Mouse (Mus musculus): Measurements from ENCODE around the gene Igf2bp3.
A peak's percentile ranks its signal among the peaks of the same experiment; 100 is the strongest.

Gene Igf2bp3

GRCm38 (mm10) chr6:49077894-49078293 is 136.9 kb downstream of the Igf2bp3 start:
- no peak for DNase-seq (ENCODE audit: low read depth, low spot score)

GRCm38 (mm10) chr6:49074117-49074490 is 140.7 kb downstream of the Igf2bp3 start:
- no peak for DNase-seq (ENCODE audit: low read depth, low spot score)

- DNase-seq (ENCODE audit: low read depth, low spot score) = peak; percentile 84
Measured at GRCm38 (mm10) chr6:49073304-49074116, 141.2 kb downstream of the Igf2bp3 start, which contains the start of gene Malsu1. Gene Malsu1, plus strand, starts transcription at chr6:49073795.

- no peak for DNase-seq (ENCODE audit: low read depth, low spot score)
Measured at GRCm38 (mm10) chr6:49068361-49068760, 146.4 kb downstream of the Igf2bp3 start.

GRCm38 (mm10) chr6:49057053-49058021 is 157.4 kb downstream of the Igf2bp3 start:
- no peak for DNase-seq (ENCODE audit: low read depth, low spot score)

- DNase-seq (ENCODE audit: low read depth, low spot score) = no peak
Measured at GRCm38 (mm10) chr6:49056009-49056408, 158.7 kb downstream of the Igf2bp3 start.

GRCm38 (mm10) chr6:49055256-49055733 is 159.5 kb downstream of the Igf2bp3 start:
- DNase-seq (ENCODE audit: low read depth, low spot score) = no peak

- DNase-seq (ENCODE audit: low read depth, low spot score) = no peak
Measured at GRCm38 (mm10) chr6:49052191-49052590, 162.6 kb downstream of the Igf2bp3 start.

GRCm38 (mm10) chr6:49050677-49051410 is 163.9 kb downstream of the Igf2bp3 start:
- DNase-seq (ENCODE audit: low read depth, low spot score) = no peak

- no peak for DNase-seq (ENCODE audit: low read depth, low spot score)
Measured at GRCm38 (mm10) chr6:49048395-49048794, 166.4 kb downstream of the Igf2bp3 start.

GRCm38 (mm10) chr6:49047848-49048247 is 166.9 kb downstream of the Igf2bp3 start:
- no peak for DNase-seq (ENCODE audit: low read depth, low spot score)

GRCm38 (mm10) chr6:49046976-49047375 is 167.8 kb downstream of the Igf2bp3 start:
- no peak for DNase-seq (ENCODE audit: low read depth, low spot score)

GRCm38 (mm10) chr6:49046502-49046901 is 168.3 kb downstream of the Igf2bp3 start:
- DNase-seq (ENCODE audit: low read depth, low spot score) = no peak

GRCm38 (mm10) chr6:49039470-49040180 is 175.1 kb downstream of the Igf2bp3 start:
- no peak for DNase-seq (ENCODE audit: low read depth, low spot score)

- DNase-seq (ENCODE audit: low read depth, low spot score) = no peak
Measured at GRCm38 (mm10) chr6:49037268-49037662, 177.5 kb downstream of the Igf2bp3 start.

- no peak for DNase-seq (ENCODE audit: low read depth, low spot score)
Measured at GRCm38 (mm10) chr6:49036275-49037267, 178.2 kb downstream of the Igf2bp3 start, which contains the start of gene Gpnmb. Gene Gpnmb, plus strand, starts transcription at chr6:49036546.
